Mouse (Mus musculus): ENCODE data around the gene Clca4a. TPM values are rescaled to one million over a fixed set of nuclear protein-coding genes. Genes with fewer than 3 reads are reported as not detected.

The Clca4a gene
- polyA plus RNA-seq, 1 experiment from 2014 or later = 0.12 TPM

Other genes starting within 250 kb of the Clca4a start
- 0.65 and 0.68 TPM in 2 replicates for gene Clca3a1, start 214.1 kb downstream of the Clca4a start, polyA plus RNA-seq (2015; fragmentation: Nextera tagmentation; extraction: Ambion mirVana)
- 1.1 and 1.3 TPM in 2 replicates for gene Clca3a2, start 155.6 kb downstream of the Clca4a start, polyA plus RNA-seq (2015; fragmentation: Nextera tagmentation; extraction: Ambion mirVana)
- gene Clca3b, start 125.7 kb downstream of the Clca4a start, polyA plus RNA-seq (2015; fragmentation: Nextera tagmentation; extraction: Ambion mirVana) = 0.84 and 1.0 TPM in 2 replicates
- gene Clca4b, start 42.5 kb downstream of the Clca4a start, polyA plus RNA-seq (2015; fragmentation: Nextera tagmentation; extraction: Ambion mirVana) = 0.05 TPM in 1 of 2 replicates, not detected in the other
- gene Clca1, start 57.7 kb upstream of the Clca4a start, polyA plus RNA-seq (2015; fragmentation: Nextera tagmentation; extraction: Ambion mirVana) = 0.36 and 1.0 TPM in 2 replicates
- gene Clca2, start 124.4 kb upstream of the Clca4a start, polyA plus RNA-seq (2015; fragmentation: Nextera tagmentation; extraction: Ambion mirVana) = 1.3 and 1.4 TPM in 2 replicates
- gene Odf2l, start 143.5 kb upstream of the Clca4a start, polyA plus RNA-seq (2015; fragmentation: Nextera tagmentation; extraction: Ambion mirVana) = 13.0 and 13.4 TPM in 2 replicates

Data from thymus, postnatal 0 days (tissue).